Mouse (Mus musculus) liver, adult 2 months (tissue): ENCODE data around the gene Atxn7. TPM values are rescaled to one million over a fixed set of nuclear protein-coding genes. Genes with fewer than 3 reads are reported as not detected.
A peak's percentile ranks its signal among the peaks of the same experiment; 100 is the strongest.

Experiments used
- DNase-seq: peaks from one replicate; pipeline ENCODE4 v3.0.0-alpha.2; 2011; ENCODE audit warnings: low read depth, low spot score; ENCODE audit errors: extremely low read depth
- H3K27ac ChIP-seq: fragments of 200-500 bp; replicated peaks from 2 replicates; pipeline ENCODE4 v1.5.1; 2012; ENCODE audit warnings: low read depth, mild to moderate bottlenecking, control low read depth, inconsistent platforms, low read length; ENCODE audit not compliant: insufficient read depth
- H3K27me3 ChIP-seq: fragments of 200-500 bp; 2 replicates; pipeline ENCODE4 v1.6.1; 2012; ENCODE audit warnings: mild to moderate bottlenecking, moderate library complexity, low read length, inconsistent platforms; ENCODE audit not compliant: control insufficient read depth, insufficient read depth
- H3K36me3 ChIP-seq: fragments of 200-500 bp; 2 replicates; pipeline ENCODE4 v1.6.1; 2012; ENCODE audit warnings: low read length, inconsistent platforms; ENCODE audit not compliant: control insufficient read depth, insufficient read depth
- H3K4me1 ChIP-seq: fragments of 200-500 bp; 2 replicates; pipeline ENCODE4 v1.6.1; 2011; ENCODE audit warnings: low read length; ENCODE audit not compliant: control insufficient read depth, insufficient read depth
- H3K4me3 ChIP-seq: fragments of 200-500 bp; 2 replicates; pipeline ENCODE4 v1.5.1; 2011; ENCODE audit warnings: low read depth, mild to moderate bottlenecking, control low read depth, low read length, moderate library complexity; ENCODE audit not compliant: insufficient read depth
- H3K79me2 ChIP-seq: fragments of 200-500 bp; 2 replicates; pipeline ENCODE4 v1.6.1; 2012; ENCODE audit warnings: inconsistent platforms, mild to moderate bottlenecking, low read length, moderate library complexity; ENCODE audit not compliant: control insufficient read depth, insufficient read depth
- H3K9ac ChIP-seq: fragments of 200-500 bp; 2 replicates; pipeline ENCODE4 v1.6.1; 2012; ENCODE audit warnings: low read depth, mild to moderate bottlenecking, control low read depth, inconsistent platforms, low read length
- CTCF ChIP-seq: fragments of 200-500 bp; IDR thresholded peaks from 2 replicates; pipeline ENCODE4 v1.5.1; 2011; ENCODE audit warnings: low read depth, low read length, control low read depth
- POLR2A ChIP-seq: fragments of 200-500 bp; IDR thresholded peaks from 2 replicates; pipeline ENCODE4 v1.6.1; 2011; ENCODE audit warnings: low read length, control low read depth; ENCODE audit not compliant: insufficient read depth; ENCODE audit errors: extremely low read depth
- whole genome bisulfite sequencing: fragments of 180-500 bp; shearing (Covaris S2); methylation state at CpG from one replicate; pipeline ENCODE4 v1.1.7; 2018; 5-methylcytosine and 5-hydroxymethylcytosine counted together
- polyA plus RNA-seq: library from polyadenylated mRNA; depleted of rRNA; stranded (reverse); fragments of >200 nt; gene quantifications from 2 replicates; pipeline ENCODE4 v1.2.3, GENCODE M21; 2012
- total RNA-seq: library from RNA; depleted of rRNA; stranded (reverse); fragments of >200 nt; gene quantifications from 2 replicates; pipeline ENCODE4 v1.2.3, GENCODE M21; 2014

Atxn7 gene
- total and polyA plus RNA-seq, 2 experiments = 13.2 to 16.8 TPM

- 3% methylated on average over 9 of the region's 9 CpGs for WGBS
- no peak for DNase-seq
- Histone ChIP-seq H3K27ac (no peak overlapping the region), H3K4me3 (peak overlapping the region; percentile 75), H3K36me3 (peaks cover 4% of the 10 kb centered on the region; the same call in 1 of the 2 replicates), H3K79me2 (peaks cover 8% of the 10 kb centered on the region), H3K9ac (peak overlapping the region; percentile 99), H3K27me3 (no peaks in the 10 kb centered on the region), H3K4me1 (peaks cover 10% of the 10 kb centered on the region)
- no peak for TF ChIP-seq CTCF
- no peak for TF ChIP-seq POLR2A
These were observed 1.2 kb upstream of the Atxn7 start for GRCm38 (mm10) chr14:13960079-13960478.

GRCm38 (mm10) chr14:13960482-13961325 is 536 bp upstream of the Atxn7 start:
- peak overlapping the region; percentile 75 for H3K4me3 ChIP-seq
- peak overlapping the region; percentile 99 for H3K9ac ChIP-seq
- no peaks in the 10 kb centered on the region for H3K27me3 ChIP-seq
- H3K27ac ChIP-seq = peak overlapping the region; percentile 87
- TF ChIP-seq CTCF (no peak), POLR2A (0 out of 2 replicates have a peak, but pooled peaks have one; percentile 25)
- under 1% methylated on average over 71 of the region's 75 CpGs for WGBS
- peak; percentile 53 for DNase-seq
- peaks cover 8% of the 10 kb centered on the region for H3K79me2 ChIP-seq
- H3K4me1 ChIP-seq = peaks cover 10% of the 10 kb centered on the region
- H3K36me3 ChIP-seq = peaks cover 4% of the 10 kb centered on the region; the same call in 1 of the 2 replicates

- H3K27ac ChIP-seq = no peak overlapping the region
- H3K9ac ChIP-seq = no peak overlapping the region
- 79% methylated on average over 6 of the region's 6 CpGs for WGBS
- peaks cover 6% of the 10 kb centered on the region for H3K79me2 ChIP-seq
- no peak for DNase-seq
- H3K4me3 ChIP-seq = no peak overlapping the region
- no peaks in the 10 kb centered on the region for H3K27me3 ChIP-seq
- no peaks in the 10 kb centered on the region for H3K36me3 ChIP-seq
- H3K4me1 ChIP-seq = peaks cover 10% of the 10 kb centered on the region
- TF ChIP-seq POLR2A (no peak), CTCF (no peak)
These were observed 1.2 kb downstream of the Atxn7 start for GRCm38 (mm10) chr14:13962476-13962875.

- Histone ChIP-seq H3K4me1 (peaks cover 5% of the 10 kb centered on the region), H3K36me3 (no peaks in the 10 kb centered on the region), H3K79me2 (peaks cover 7% of the 10 kb centered on the region), H3K9ac (no peak overlapping the region), H3K27ac (no peak overlapping the region), H3K4me3 (no peak overlapping the region), H3K27me3 (no peaks in the 10 kb centered on the region)
- WGBS = 64% methylated on average over 1 of the region's 1 CpGs
- no peak for TF ChIP-seq POLR2A
- no peak for TF ChIP-seq CTCF
- DNase-seq = no peak
These were observed 2.3 kb downstream of the Atxn7 start for GRCm38 (mm10) chr14:13963527-13963926.

- H3K36me3 ChIP-seq = no peaks in the 10 kb centered on the region
- peaks cover 11% of the 10 kb centered on the region; the same call in 1 of the 2 replicates for H3K79me2 ChIP-seq
- DNase-seq = no peak
- no peak overlapping the region for H3K27ac ChIP-seq
- no peaks in the 10 kb centered on the region for H3K4me1 ChIP-seq
- TF ChIP-seq POLR2A = no peak
- peak; percentile 54 for TF ChIP-seq CTCF
- H3K9ac ChIP-seq = no peak overlapping the region
- no peak overlapping the region for H3K4me3 ChIP-seq
- 72% methylated on average over 1 of the region's 1 CpGs for WGBS
- H3K27me3 ChIP-seq = no peaks in the 10 kb centered on the region
These were observed 6.4 kb downstream of the Atxn7 start for GRCm38 (mm10) chr14:13967607-13968006.

GRCm38 (mm10) chr14:13968476-13968875 is 7.2 kb downstream of the Atxn7 start:
- no peak overlapping the region for H3K9ac ChIP-seq
- no peak overlapping the region for H3K27ac ChIP-seq
- H3K27me3 ChIP-seq = no peaks in the 10 kb centered on the region
- WGBS = 92% methylated on average over 5 of the region's 5 CpGs
- no peaks in the 10 kb centered on the region for H3K36me3 ChIP-seq
- H3K4me3 ChIP-seq = no peak overlapping the region
- TF ChIP-seq POLR2A (no peak), CTCF (no peak)
- no peaks in the 10 kb centered on the region for H3K4me1 ChIP-seq
- peaks cover 11% of the 10 kb centered on the region; the same call in 1 of the 2 replicates for H3K79me2 ChIP-seq
- no peak for DNase-seq
